Mouse (Mus musculus): Measurements from ENCODE around the gene Nek1. TPM values are rescaled to one million over a fixed set of nuclear protein-coding genes. Genes with fewer than 3 reads are reported as not detected.

Nek1 gene
- total and polyA plus RNA-seq, 3 experiments, result 8.9 to 35.3 (median 15.6) TPM

DNA sequence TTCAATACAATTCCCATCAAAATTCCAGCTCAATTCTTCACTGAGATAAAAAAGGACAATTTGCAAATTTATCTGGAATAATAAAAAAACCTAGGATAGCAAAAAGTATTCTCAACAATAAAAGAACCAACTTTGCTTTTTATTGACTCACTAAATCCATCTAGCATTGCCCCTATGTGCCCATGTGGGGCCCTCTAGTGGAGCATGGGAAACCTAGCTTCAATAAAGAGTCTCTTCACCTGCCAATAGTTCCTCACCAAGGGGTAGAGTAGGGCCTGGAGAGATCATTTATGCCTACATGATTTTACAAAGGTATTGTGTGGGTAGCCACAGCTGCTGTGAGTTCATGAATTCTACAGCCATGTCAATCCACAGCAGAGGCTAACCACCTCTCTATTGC is 66.1 kb downstream of the Nek1 start:
- Histone ChIP-seq H3K27me3 (ENCODE audit: control insufficient read depth in 1 of 2, insufficient read depth in 2 of 2, low read length in 2 of 2) (no peaks in the 10 kb centered on the region), H3K4me1 (ENCODE audit: control insufficient read depth in 1 of 2, insufficient read depth in 2 of 2, low read length in 2 of 2) (no peaks in the 10 kb centered on the region; a peak in 1 of 4 replicates), H3K9me3 (replicated peaks; ENCODE audit: insufficient read depth, low read length) (no peaks in the 10 kb centered on the region), H3K27ac (ENCODE audit: control insufficient read depth, low read depth, low read length) (no peak overlapping the region), H3K9ac (ENCODE audit: control insufficient read depth, low read depth, low read length, poor library complexity, severe bottlenecking) (no peak overlapping the region), H3K79me2 (ENCODE audit: control insufficient read depth, insufficient read depth, low read length, poor library complexity) (no peaks in the 10 kb centered on the region), H3K4me3 (ENCODE audit: control insufficient read depth in 1 of 2, insufficient read depth in 1 of 2, low read depth in 2 of 2, low read length in 2 of 2) (no peak overlapping the region), H3K36me3 (ENCODE audit: control insufficient read depth in 1 of 2, insufficient read depth in 2 of 2, low read length in 2 of 2) (peaks cover 0 to 5% of the 10 kb centered on the region in 2 experiments; a peak in 1 of 4 replicates)
- DNase-seq (ENCODE audit: low read depth, low spot score), result peak; percentile 57
- TF ChIP-seq CTCF (IDR thresholded peaks at IDR 0.05 in 2 of 3, conservative IDR thresholded peaks at IDR 0.05 in 1 of 3; ENCODE audit: control insufficient read depth in 1 of 3, insufficient read depth in 1 of 3, low read depth in 2 of 3, low read length in 3 of 3, poor library complexity in 1 of 3, severe bottlenecking in 1 of 3), result peak; percentile 44 to 61 (median 54)
- no peak for TF ChIP-seq ZNF384 (IDR thresholded peaks at IDR 0.05; ENCODE audit: low read depth, low read length)
- TF ChIP-seq RAD21 (IDR thresholded peaks at IDR 0.05; ENCODE audit: low read depth, low read length), result peak; percentile 41
- no peak for TF ChIP-seq MAZ (IDR thresholded peaks at IDR 0.05; ENCODE audit: low read depth, low read length)
- peak; percentile 63 for TF ChIP-seq SMC3 (IDR thresholded peaks at IDR 0.05; ENCODE audit: low read depth, low read length)

DNA sequence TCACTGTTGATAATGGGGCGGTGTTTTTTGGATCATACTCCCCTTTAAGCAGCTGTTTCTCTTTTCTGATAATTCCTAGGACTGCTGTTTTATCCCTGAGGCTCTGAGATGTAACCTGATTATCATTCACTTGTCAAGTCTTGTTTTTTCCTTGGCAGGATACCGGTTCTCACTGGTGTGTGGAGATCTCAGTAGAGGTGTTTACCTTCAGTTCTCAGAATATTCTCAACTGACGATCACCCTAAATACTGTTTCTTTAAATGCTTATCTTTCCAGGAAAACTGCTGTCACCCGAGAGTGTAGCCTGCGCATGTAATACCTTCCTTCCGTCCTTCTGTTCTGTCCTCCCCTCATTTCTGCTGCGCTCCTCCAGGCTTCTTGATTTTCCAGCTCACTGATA is 67.4 kb downstream of the Nek1 start:
- no peaks in the 10 kb centered on the region for H3K79me2 ChIP-seq (ENCODE audit: control insufficient read depth, insufficient read depth, low read length, poor library complexity)
- no peaks in the 10 kb centered on the region; a peak in 1 of 4 replicates for H3K4me1 ChIP-seq (ENCODE audit: control insufficient read depth in 1 of 2, insufficient read depth in 2 of 2, low read length in 2 of 2)
- peaks cover 0 to 5% of the 10 kb centered on the region in 2 experiments; a peak in 1 of 4 replicates for H3K36me3 ChIP-seq (ENCODE audit: control insufficient read depth in 1 of 2, insufficient read depth in 2 of 2, low read length in 2 of 2)
- TF ChIP-seq NELFE (IDR thresholded peaks at IDR 0.05; ENCODE audit: low read depth, low read length), result no peak
- no peak for TF ChIP-seq CHD2 (IDR thresholded peaks at IDR 0.05; ENCODE audit: low read length)
- no peak for TF ChIP-seq USF1 (IDR thresholded peaks at IDR 0.05; ENCODE audit: low read depth, low read length)
- TF ChIP-seq ETS1 (IDR thresholded peaks at IDR 0.05; ENCODE audit: low read depth, low read length), result peak; percentile 53
- TF ChIP-seq E2F4 (IDR thresholded peaks at IDR 0.05; ENCODE audit: borderline replicate concordance, low read depth, low read length), result no peak
- TF ChIP-seq ELF1 (IDR thresholded peaks at IDR 0.05; ENCODE audit: low read depth, low read length), result no peak
- TF ChIP-seq MAFK (IDR thresholded peaks at IDR 0.05; ENCODE audit: borderline replicate concordance, low read depth, low read length), result no peak
- no peak for TF ChIP-seq USF2 (IDR thresholded peaks at IDR 0.05; ENCODE audit: borderline replicate concordance in 1 of 2, insufficient read depth in 1 of 2, low read depth in 1 of 2, low read length in 2 of 2)
- 0 out of 2 replicates have a peak, but pooled peaks have one; percentile 39 for TF ChIP-seq GATA1 (IDR thresholded peaks at IDR 0.05; ENCODE audit: low read depth, low read length)
- no peak for TF ChIP-seq TCF12 (IDR thresholded peaks at IDR 0.05; ENCODE audit: low read depth, low read length)
- H3K9ac ChIP-seq (ENCODE audit: control insufficient read depth, low read depth, low read length, poor library complexity, severe bottlenecking), result no peak overlapping the region
- H3K4me3 ChIP-seq (ENCODE audit: control insufficient read depth in 1 of 2, insufficient read depth in 1 of 2, low read depth in 2 of 2, low read length in 2 of 2), result no peak overlapping the region
- no peak overlapping the region for H3K27ac ChIP-seq (ENCODE audit: control insufficient read depth, low read depth, low read length)
- H3K9me3 ChIP-seq (replicated peaks; ENCODE audit: insufficient read depth, low read length), result no peaks in the 10 kb centered on the region
- H3K27me3 ChIP-seq (ENCODE audit: control insufficient read depth in 1 of 2, insufficient read depth in 2 of 2, low read length in 2 of 2), result no peaks in the 10 kb centered on the region
- peak; percentile 20 for DNase-seq (ENCODE audit: low read depth, low spot score)

DNA sequence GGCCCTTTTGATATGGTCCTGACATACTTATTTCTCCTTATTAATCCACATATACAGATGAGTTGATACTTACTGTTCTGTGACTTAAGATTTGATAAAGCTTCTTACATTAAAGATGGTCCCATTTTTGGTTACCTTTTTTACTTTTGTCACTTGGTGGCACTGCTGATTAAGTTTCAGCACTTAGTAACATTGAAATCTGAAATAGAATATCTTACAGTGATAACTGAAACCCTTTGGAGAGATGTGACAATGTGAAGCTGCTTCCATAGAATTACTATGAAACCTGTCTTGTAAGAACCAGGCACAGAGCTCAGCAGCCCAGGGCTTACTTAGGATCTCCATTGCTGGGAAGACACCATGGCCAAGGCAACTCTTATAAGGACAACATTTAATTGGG is 82.1 kb downstream of the Nek1 start:
- no peak for TF ChIP-seq ZKSCAN1 (IDR thresholded peaks at IDR 0.05; ENCODE audit: low read depth, low read length)
- TF ChIP-seq NELFE (IDR thresholded peaks at IDR 0.05; ENCODE audit: low read depth, low read length), result no peak
- no peak for TF ChIP-seq EP300 (IDR thresholded peaks at IDR 0.05; ENCODE audit: low read depth in 1 of 2, low read length in 2 of 2)
- no peak for TF ChIP-seq MAFK (IDR thresholded peaks at IDR 0.05; ENCODE audit: borderline replicate concordance, low read depth, low read length)
- TF ChIP-seq SMC3 (IDR thresholded peaks at IDR 0.05; ENCODE audit: low read depth, low read length), result peak; percentile 34; the same call in 1 of the 2 replicates
- TF ChIP-seq RAD21 (IDR thresholded peaks at IDR 0.05; ENCODE audit: low read depth, low read length), result peak; percentile 36
- no peak for TF ChIP-seq TBP (IDR thresholded peaks at IDR 0.05; ENCODE audit: low read depth, low read length)
- TF ChIP-seq TAL1 (IDR thresholded peaks at IDR 0.05; ENCODE audit: low read length), result no peak
- no peak for TF ChIP-seq SIN3A (IDR thresholded peaks at IDR 0.05; ENCODE audit: low read length)
- TF ChIP-seq NRF1 (IDR thresholded peaks at IDR 0.05; ENCODE audit: insufficient read depth, low read depth, low read length, poor library complexity, severe bottlenecking), result no peak
- no peak for TF ChIP-seq USF1 (IDR thresholded peaks at IDR 0.05; ENCODE audit: low read depth, low read length)
- TF ChIP-seq POLR2AphosphoS2 (IDR thresholded peaks at IDR 0.05; ENCODE audit: low read length), result no peak
- no peak for TF ChIP-seq MAX (IDR thresholded peaks at IDR 0.05; ENCODE audit: low read length)
- no peak for TF ChIP-seq ZNF384 (IDR thresholded peaks at IDR 0.05; ENCODE audit: low read depth, low read length)
- peak in 1 of 3 experiments; percentile 31; a peak in 1 of 6 replicates for TF ChIP-seq CTCF (IDR thresholded peaks at IDR 0.05 in 2 of 3, conservative IDR thresholded peaks at IDR 0.05 in 1 of 3; ENCODE audit: control insufficient read depth in 1 of 3, insufficient read depth in 1 of 3, low read depth in 2 of 3, low read length in 3 of 3, poor library complexity in 1 of 3, severe bottlenecking in 1 of 3)
- H3K79me2 ChIP-seq (ENCODE audit: control insufficient read depth, insufficient read depth, low read length, poor library complexity), result no peaks in the 10 kb centered on the region
- no peak overlapping the region for H3K4me3 ChIP-seq (ENCODE audit: control insufficient read depth in 1 of 2, insufficient read depth in 1 of 2, low read depth in 2 of 2, low read length in 2 of 2)

More for the DNA sequence above, 82.1 kb downstream of the Nek1 start:
- no peak overlapping the region for H3K27ac ChIP-seq (ENCODE audit: control insufficient read depth, low read depth, low read length)
- no peak overlapping the region for H3K9ac ChIP-seq (ENCODE audit: control insufficient read depth, low read depth, low read length, poor library complexity, severe bottlenecking)
- H3K4me1 ChIP-seq (ENCODE audit: control insufficient read depth in 1 of 2, insufficient read depth in 2 of 2, low read length in 2 of 2), result no peaks in the 10 kb centered on the region
- no peaks in the 10 kb centered on the region for H3K27me3 ChIP-seq (ENCODE audit: control insufficient read depth in 1 of 2, insufficient read depth in 2 of 2, low read length in 2 of 2)
- peaks cover 0 to 8% of the 10 kb centered on the region in 2 experiments; a peak in 2 of 4 replicates for H3K36me3 ChIP-seq (ENCODE audit: control insufficient read depth in 1 of 2, insufficient read depth in 2 of 2, low read length in 2 of 2)
- H3K9me3 ChIP-seq (replicated peaks; ENCODE audit: insufficient read depth, low read length), result no peaks in the 10 kb centered on the region
- DNase-seq (ENCODE audit: low read depth, low spot score), result no peak

Data from MEL (cell line).